Mouse (Mus musculus): Measurements from ENCODE around the gene Pla1a.

DNA sequence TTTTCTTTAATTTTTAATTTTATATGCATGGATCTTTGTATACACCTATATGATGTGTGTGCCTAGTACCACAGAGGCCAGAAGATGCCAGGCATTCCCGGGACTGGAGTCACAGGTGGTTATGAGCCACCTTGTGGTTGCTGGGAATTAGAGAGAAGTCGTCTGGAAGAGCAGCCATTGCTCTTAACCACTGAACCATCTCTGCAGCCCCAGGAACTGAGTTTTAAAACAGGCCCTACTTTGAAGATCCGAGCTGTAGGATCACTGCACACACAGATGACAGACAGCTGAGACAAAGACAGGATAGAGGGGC, 35.7 kb upstream of the Pla1a start:
- TF ChIP-seq CTCF (IDR thresholded peaks at IDR 0.05; ENCODE audit: low read depth) (no peak), EP300 (IDR thresholded peaks at IDR 0.05; ENCODE audit: low read depth) (no peak)
